Mouse (Mus musculus): ENCODE measurements at regions not wholly inside any gene's neighbourhood (a gene's known extent, or its start where the extent isn't known, plus 50 kb on each side); places are given as distances from the start of the nearest gene placed in this dataset.

DNA sequence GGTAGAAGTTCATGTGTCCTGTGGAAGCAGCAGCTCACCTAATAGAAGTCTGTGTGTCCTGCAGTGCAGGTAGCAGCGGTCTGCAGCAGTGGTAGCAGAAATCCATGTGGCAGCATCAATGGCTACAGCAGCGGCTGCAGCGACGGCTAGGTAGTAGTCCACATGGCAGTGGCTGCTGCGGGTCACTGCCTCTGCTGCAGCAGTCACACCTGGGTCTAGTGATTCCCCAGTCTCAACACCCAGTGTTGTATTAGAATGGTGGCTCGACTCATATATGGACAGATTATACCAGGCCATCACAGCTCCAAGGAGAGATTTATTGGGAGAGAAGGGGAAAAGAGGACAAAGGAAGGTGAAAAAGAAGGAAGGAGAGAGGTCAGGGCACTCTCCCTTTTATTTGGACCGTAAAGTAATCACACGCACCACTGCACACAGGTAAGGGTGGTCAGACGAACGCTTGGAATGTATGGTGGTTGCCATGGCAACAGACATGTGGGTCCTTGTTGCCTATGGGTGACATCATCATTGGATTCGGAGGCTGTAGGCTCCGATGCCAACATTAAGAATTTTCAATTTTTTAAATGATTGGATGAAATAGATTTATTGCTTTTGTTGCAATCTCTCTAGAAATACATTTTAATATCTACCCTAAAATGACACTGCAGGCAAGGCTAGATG lies 71.2 kb upstream of the Ccdc85a start:
- no peak for DNase-seq (ENCODE audit: low spot score)

DNA sequence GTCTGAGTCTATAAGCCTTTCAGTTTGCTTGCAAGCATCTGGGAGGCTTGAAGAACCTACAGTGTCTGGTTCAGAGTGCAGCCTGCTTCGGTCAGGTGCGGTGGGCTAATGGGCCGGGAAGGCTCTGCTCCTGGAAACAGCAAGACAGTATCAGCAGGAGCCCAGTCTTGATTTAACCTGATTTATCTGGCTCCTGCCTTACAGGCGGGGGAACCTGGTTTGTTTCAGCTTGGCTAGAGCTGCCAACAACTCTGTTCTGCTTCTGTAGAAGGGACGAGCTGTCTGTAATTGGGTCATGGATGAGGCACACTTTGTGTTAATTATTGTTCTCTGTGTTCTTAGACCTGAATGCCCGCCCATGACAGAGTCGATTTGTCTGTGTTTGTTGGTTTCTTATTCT lies 65.3 kb upstream of the Ccdc85a start:
- DNase-seq (ENCODE audit: low spot score), result no peak

DNA sequence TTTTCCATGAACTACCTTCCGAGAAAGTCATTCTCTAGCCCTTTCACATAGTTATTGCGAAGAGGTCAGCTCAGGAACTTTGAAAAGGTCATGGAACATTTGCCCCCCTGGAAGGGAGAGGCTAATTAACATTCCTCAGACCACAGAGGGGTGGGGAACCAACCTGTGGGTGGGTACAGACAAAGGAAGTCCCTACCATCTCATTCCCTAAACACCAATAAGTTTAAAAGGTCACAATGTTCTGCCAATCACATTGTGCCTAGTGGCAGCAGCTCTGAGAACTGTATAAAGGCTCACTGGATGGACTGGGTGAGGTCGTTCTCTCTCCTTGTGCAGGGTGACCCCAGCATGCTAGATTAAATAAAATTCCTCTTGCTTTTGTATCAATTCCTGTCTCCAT lies 64.8 kb upstream of the Ccdc85a start:
- DNase-seq (ENCODE audit: low spot score), result no peak

DNA sequence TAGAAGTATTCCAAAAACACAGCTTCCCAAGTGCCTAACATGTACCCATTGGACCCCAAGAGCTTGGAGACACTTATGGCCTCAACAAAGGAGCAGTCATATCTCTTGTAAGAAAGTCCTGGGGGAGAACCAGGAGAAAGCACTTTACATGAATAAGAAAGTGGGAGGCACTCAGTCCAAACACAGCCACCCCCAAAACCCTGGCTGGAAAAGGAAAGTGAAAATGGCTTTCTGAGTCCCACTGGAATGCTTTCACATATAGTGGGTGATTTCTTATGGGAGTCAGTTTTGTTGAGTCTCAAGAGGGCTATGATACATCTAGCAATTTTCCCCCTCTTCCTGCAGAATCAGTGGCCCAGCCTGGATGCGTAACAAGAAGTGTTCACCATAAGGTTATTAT lies 55.0 kb upstream of the Ccdc85a start:
- DNase-seq (ENCODE audit: low spot score), result no peak

DNA sequence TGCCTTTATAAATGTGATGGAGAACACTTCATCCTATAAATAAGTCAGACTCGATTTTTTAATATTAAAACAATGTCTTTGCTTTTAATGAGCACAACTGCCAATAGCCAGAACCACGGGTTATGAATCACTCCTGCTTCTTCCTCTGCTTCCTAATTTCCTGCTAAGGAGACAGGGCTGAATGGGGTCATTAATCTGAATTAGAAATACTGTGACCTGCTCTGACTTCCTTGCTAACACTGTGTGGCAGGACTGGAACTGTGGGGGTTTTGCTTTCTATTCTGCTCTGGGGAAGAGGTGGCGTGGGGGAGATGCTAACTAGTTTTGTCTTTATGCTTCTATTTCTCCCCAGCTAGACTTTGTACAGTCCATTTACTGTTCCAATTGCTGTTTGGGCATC lies 52.6 kb upstream of the Ccdc85a start:
- no peak for DNase-seq (ENCODE audit: low spot score)
